Mouse (Mus musculus) bone marrow, adult 2 months (tissue): ENCODE measurements around the gene Lsp1.

ENCODE experiments used
- CTCF ChIP-seq: fragments of 200-500 bp; IDR thresholded peaks from 2 replicates; pipeline ENCODE4 v1.5.1; 2011; ENCODE audit warnings: low read length, control low read depth; ENCODE audit not compliant: control insufficient read depth, insufficient read depth
- POLR2A ChIP-seq: fragments of 200-500 bp; IDR thresholded peaks from 2 replicates; pipeline ENCODE4 v1.6.1; 2011; ENCODE audit warnings: low read depth, mild to moderate bottlenecking, control low read depth, low read length, borderline replicate concordance; ENCODE audit not compliant: control insufficient read depth

DNA sequence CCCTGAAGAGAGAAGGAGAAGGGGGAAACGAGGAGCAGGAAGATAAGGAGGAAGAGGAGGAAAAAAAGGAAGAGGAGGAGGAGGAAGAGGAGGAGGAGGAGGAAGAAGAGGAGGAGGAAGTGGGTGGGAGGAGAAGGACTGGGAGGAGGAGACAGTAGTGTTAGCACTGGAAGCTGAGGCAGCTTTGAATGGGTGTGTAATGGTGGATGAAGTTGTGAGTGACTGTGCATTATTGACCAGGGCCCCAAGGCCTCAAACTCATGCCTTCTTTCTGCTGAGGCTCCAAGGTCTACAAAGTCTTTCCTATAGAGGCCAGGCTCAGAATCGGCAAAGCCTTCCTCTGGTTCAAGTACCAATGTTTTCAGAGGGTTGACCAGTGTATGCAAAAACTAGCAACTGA is 38.8 kb upstream of the Lsp1 start:
- TF ChIP-seq CTCF (no peak), POLR2A (no peak)
